Mouse (Mus musculus): ENCODE measurements around the gene Rpp14. TPM values are rescaled to one million over a fixed set of nuclear protein-coding genes. Genes with fewer than 3 reads are reported as not detected.
"Not testable (repeated sequence)": the region's sequence is repeated elsewhere in the genome, so short reads cannot be mapped to it uniquely, and the experiment has no call there.

Rpp14 gene
- total RNA-seq, 4 experiments from 2014 or later = 35.2 to 44.8 (median 41.3) TPM

GRCm38 (mm10) chr14:8114756-8115155 lies 34.6 kb downstream of the Rpp14 start:
- DNase-seq = no peak

GRCm38 (mm10) chr14:8115772-8116171 lies 35.6 kb downstream of the Rpp14 start:
- no peak for DNase-seq

GRCm38 (mm10) chr14:8117371-8117770 lies 37.2 kb downstream of the Rpp14 start:
- DNase-seq = no peak

GRCm38 (mm10) chr14:8119454-8119853 lies 39.3 kb downstream of the Rpp14 start:
- no peak for DNase-seq

GRCm38 (mm10) chr14:8119904-8120303 lies 39.7 kb downstream of the Rpp14 start:
- DNase-seq = no peak

GRCm38 (mm10) chr14:8123141-8123540 lies 43.0 kb downstream of the Rpp14 start:
- no peak for DNase-seq

GRCm38 (mm10) chr14:8123611-8124010 lies 43.4 kb downstream of the Rpp14 start:
- DNase-seq = not testable (repeated sequence)

GRCm38 (mm10) chr14:8124046-8124881 lies 44.1 kb downstream of the Rpp14 start:
- no peak for DNase-seq

- no peak for DNase-seq
These were observed 47.8 kb downstream of the Rpp14 start for GRCm38 (mm10) chr14:8127971-8128370.

GRCm38 (mm10) chr14:8132789-8133188 lies 52.6 kb downstream of the Rpp14 start:
- no peak for DNase-seq

- DNase-seq = no peak
These were observed 54.1 kb downstream of the Rpp14 start for GRCm38 (mm10) chr14:8134234-8134633.

GRCm38 (mm10) chr14:8135130-8135529 lies 55.0 kb downstream of the Rpp14 start:
- no peak for DNase-seq

GRCm38 (mm10) chr14:8139724-8140710 lies 59.9 kb downstream of the Rpp14 start:
- DNase-seq = no peak

- DNase-seq = no peak
These were observed 61.0 kb downstream of the Rpp14 start for GRCm38 (mm10) chr14:8141131-8141530.

Other genes with a start within 250 kb of the Rpp14 start
- not detected for gene Gm45521, start 123.1 kb upstream of the Rpp14 start, total RNA-seq (2022)
- gene Dnase1l3, start 85.8 kb upstream of the Rpp14 start, total RNA-seq (2022) = under 1 TPM; 0.37 to 0.78 (median 0.55) TPM
- gene Abhd6, start 77.5 kb upstream of the Rpp14 start, total RNA-seq (2022) = 100 to 1,000 TPM in 2 of 4 experiments, 10 to 100 TPM in 2; 87.1 to 147 (median 102) TPM
- gene Pxk, start 17.8 kb downstream of the Rpp14 start, total RNA-seq (2022) = 10 to 100 TPM; 62.3 to 72.3 (median 68.1) TPM
- gene Pdhb, start 92.7 kb downstream of the Rpp14 start, total RNA-seq (2022) = 100 to 1,000 TPM; 184 to 265 (median 230) TPM
- gene Kctd6, start 133.8 kb downstream of the Rpp14 start, total RNA-seq (2022) = 10 to 100 TPM; 15.1 to 22.2 (median 18.1) TPM
- gene Acox2, start 179.0 kb downstream of the Rpp14 start, total RNA-seq (2022) = under 1 TPM in 3 of 4 experiments, not detected in 1; 0.21 to 0.46 (median 0.26) TPM
- 1 to 10 TPM; 3.7 to 6.7 (median 5.6) TPM for gene Fam107a, start 237.7 kb downstream of the Rpp14 start, total RNA-seq (2022)

All from adrenal gland, adult 8-10 months (tissue).